Mouse (Mus musculus): Measurements from ENCODE around the gene Aatk. TPM values are rescaled to one million over a fixed set of nuclear protein-coding genes. Genes with fewer than 3 reads are reported as not detected.

The Aatk gene
- polyA plus RNA-seq, 1 experiment = not detected

- TF ChIP-seq MYOG (IDR thresholded peaks at IDR 0.05; ENCODE audit: control insufficient read depth, extremely low read depth, insufficient read length) (no peak), CEBPB (IDR thresholded peaks at IDR 0.05; ENCODE audit: low read depth) (no peak), MAX (IDR thresholded peaks at IDR 0.05) (no peak)
- Histone ChIP-seq H3K36me3 (ENCODE audit: control insufficient read depth, insufficient read depth) (no peaks in the 10 kb centered on the region), H3ac (ENCODE audit: control insufficient read depth, insufficient read length, low read depth) (no peak overlapping the region), H3K27me3 (ENCODE audit: control insufficient read depth, insufficient read depth, insufficient read length) (peaks cover 30% of the 10 kb centered on the region), H3K4me3 (ENCODE audit: insufficient read depth, poor library complexity, severe bottlenecking) (no peak overlapping the region), H3K79me2 (ENCODE audit: control insufficient read depth, insufficient read depth) (no peaks in the 10 kb centered on the region), H3K79me3 (ENCODE audit: low read depth) (no peaks in the 10 kb centered on the region)
Measured at GRCm38 (mm10) chr11:120028319-120029092, 18.5 kb downstream of the Aatk start.

DNA sequence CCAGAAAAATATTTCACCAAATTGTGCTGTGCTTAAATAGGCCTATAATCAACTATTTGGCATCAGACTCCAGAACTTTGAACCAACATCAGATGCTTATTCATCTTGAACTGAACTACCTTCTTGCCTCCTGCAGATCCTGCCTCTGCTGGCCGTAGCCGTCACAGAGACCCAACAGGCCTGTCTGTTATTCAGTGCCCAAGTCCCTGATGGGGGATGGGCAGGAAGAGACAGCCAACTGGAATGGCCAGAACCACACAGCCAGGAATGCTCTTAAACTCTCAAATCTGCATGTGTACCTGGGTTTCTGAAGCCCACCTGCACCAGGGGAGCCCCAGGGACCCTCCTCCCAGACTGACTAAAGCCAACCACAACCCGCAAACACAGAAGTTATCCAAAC lies 20.0 kb downstream of the Aatk start:
- Histone ChIP-seq H3K79me3 (ENCODE audit: low read depth) (no peaks in the 10 kb centered on the region), H3K79me2 (ENCODE audit: control insufficient read depth, insufficient read depth) (no peaks in the 10 kb centered on the region), H3K36me3 (ENCODE audit: control insufficient read depth, insufficient read depth) (no peaks in the 10 kb centered on the region), H3ac (ENCODE audit: control insufficient read depth, insufficient read length, low read depth) (no peak overlapping the region), H3K27me3 (ENCODE audit: control insufficient read depth, insufficient read depth, insufficient read length) (peaks cover 31% of the 10 kb centered on the region), H3K4me3 (ENCODE audit: insufficient read depth, poor library complexity, severe bottlenecking) (no peak overlapping the region)
- TF ChIP-seq MYOD1 (IDR thresholded peaks at IDR 0.05; ENCODE audit: control insufficient read depth, insufficient read length, low read depth) (no peak), USF1 (IDR thresholded peaks at IDR 0.05; ENCODE audit: low read depth) (no peak), CTCF (IDR thresholded peaks at IDR 0.05; ENCODE audit: control insufficient read depth, insufficient read depth, insufficient read length) (no peak), MAX (IDR thresholded peaks at IDR 0.05) (no peak), FOSL1 (IDR thresholded peaks at IDR 0.05; ENCODE audit: insufficient read depth, low read length, poor library complexity, severe bottlenecking) (no peak), MYOG (IDR thresholded peaks at IDR 0.05; ENCODE audit: control insufficient read depth, extremely low read depth, insufficient read length) (no peak), CEBPB (IDR thresholded peaks at IDR 0.05; ENCODE audit: low read depth) (no peak)

- no peak for TF ChIP-seq FOSL1 (IDR thresholded peaks at IDR 0.05; ENCODE audit: insufficient read depth, low read length, poor library complexity, severe bottlenecking)
- no peak for TF ChIP-seq MYOG (IDR thresholded peaks at IDR 0.05; ENCODE audit: control insufficient read depth, extremely low read depth, insufficient read length)
- no peak for TF ChIP-seq CTCF (IDR thresholded peaks at IDR 0.05; ENCODE audit: control insufficient read depth, insufficient read depth, insufficient read length)
- no peak for TF ChIP-seq MAX (IDR thresholded peaks at IDR 0.05)
- TF ChIP-seq USF1 (IDR thresholded peaks at IDR 0.05; ENCODE audit: low read depth) = no peak
- no peak for TF ChIP-seq MYOD1 (IDR thresholded peaks at IDR 0.05; ENCODE audit: control insufficient read depth, insufficient read length, low read depth)
- no peak for TF ChIP-seq CEBPB (IDR thresholded peaks at IDR 0.05; ENCODE audit: low read depth)
Measured at GRCm38 (mm10) chr11:120022841-120023240, 24.1 kb downstream of the Aatk start.

DNA sequence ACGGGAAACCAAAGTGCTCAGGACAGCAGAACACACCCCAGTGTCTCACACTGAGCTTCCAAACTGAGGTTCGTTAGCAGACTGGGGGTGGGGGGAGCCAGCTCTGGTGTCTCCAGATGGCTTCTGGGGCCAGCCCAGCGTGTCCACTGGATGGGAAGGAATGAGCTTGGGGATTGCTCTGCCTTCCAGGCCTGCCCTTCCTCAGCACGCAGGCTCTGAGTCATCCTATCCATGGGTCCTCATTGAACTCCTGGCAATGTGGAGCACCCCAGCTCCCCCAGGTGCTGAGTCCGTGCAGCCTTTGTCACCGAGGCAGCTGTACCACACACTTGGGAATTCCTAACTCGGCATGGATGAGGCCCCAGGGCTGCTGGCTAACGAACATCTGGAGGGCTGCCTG lies 24.8 kb downstream of the Aatk start:
- no peaks in the 10 kb centered on the region for H3K79me2 ChIP-seq (ENCODE audit: control insufficient read depth, insufficient read depth)
- no peaks in the 10 kb centered on the region for H3K36me3 ChIP-seq (ENCODE audit: control insufficient read depth, insufficient read depth)
- no peak overlapping the region for H3ac ChIP-seq (ENCODE audit: control insufficient read depth, insufficient read length, low read depth)
- TF ChIP-seq FOSL1 (IDR thresholded peaks at IDR 0.05; ENCODE audit: insufficient read depth, low read length, poor library complexity, severe bottlenecking) = no peak
- no peak for TF ChIP-seq CTCF (IDR thresholded peaks at IDR 0.05; ENCODE audit: control insufficient read depth, insufficient read depth, insufficient read length)
- no peak for TF ChIP-seq MYOG (IDR thresholded peaks at IDR 0.05; ENCODE audit: control insufficient read depth, extremely low read depth, insufficient read length)
- TF ChIP-seq MAX (IDR thresholded peaks at IDR 0.05) = no peak
- no peak for TF ChIP-seq CEBPB (IDR thresholded peaks at IDR 0.05; ENCODE audit: low read depth)
- TF ChIP-seq USF1 (IDR thresholded peaks at IDR 0.05; ENCODE audit: low read depth) = no peak
- TF ChIP-seq MYOD1 (IDR thresholded peaks at IDR 0.05; ENCODE audit: control insufficient read depth, insufficient read length, low read depth) = no peak
- peaks cover 69% of the 10 kb centered on the region for H3K27me3 ChIP-seq (ENCODE audit: control insufficient read depth, insufficient read depth, insufficient read length)
- no peaks in the 10 kb centered on the region for H3K79me3 ChIP-seq (ENCODE audit: low read depth)
- no peak overlapping the region for H3K4me3 ChIP-seq (ENCODE audit: insufficient read depth, poor library complexity, severe bottlenecking)

More at GRCm38 (mm10) chr11:120022841-120023240, 24.1 kb downstream of the Aatk start:
- Histone ChIP-seq H3K36me3 (ENCODE audit: control insufficient read depth, insufficient read depth) (no peaks in the 10 kb centered on the region), H3K79me3 (ENCODE audit: low read depth) (no peaks in the 10 kb centered on the region), H3K79me2 (ENCODE audit: control insufficient read depth, insufficient read depth) (no peaks in the 10 kb centered on the region), H3ac (ENCODE audit: control insufficient read depth, insufficient read length, low read depth) (no peak overlapping the region), H3K27me3 (ENCODE audit: control insufficient read depth, insufficient read depth, insufficient read length) (peaks cover 63% of the 10 kb centered on the region), H3K4me3 (ENCODE audit: insufficient read depth, poor library complexity, severe bottlenecking) (no peak overlapping the region)

DNA sequence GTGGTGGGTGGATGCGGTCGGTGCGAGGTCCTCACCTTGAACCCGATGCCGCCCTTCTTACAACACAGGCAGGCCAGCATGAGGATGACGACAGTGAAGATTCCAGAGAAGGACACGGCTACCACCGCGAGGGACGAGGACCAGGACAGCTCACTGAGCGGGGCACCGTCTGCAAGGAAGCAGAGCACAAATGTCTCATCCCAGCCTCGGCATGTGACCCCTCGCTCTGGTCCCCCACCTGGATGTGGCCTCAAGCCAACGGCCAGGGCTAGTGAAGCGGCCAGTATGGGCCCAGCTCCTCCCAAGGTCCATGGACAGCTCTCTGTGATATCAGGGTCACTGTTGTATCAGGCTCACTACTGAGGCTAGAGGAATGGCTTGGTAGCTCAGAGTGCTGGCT lies 25.6 kb downstream of the Aatk start:
- Histone ChIP-seq H3K79me3 (ENCODE audit: low read depth) (no peaks in the 10 kb centered on the region), H3K36me3 (ENCODE audit: control insufficient read depth, insufficient read depth) (no peaks in the 10 kb centered on the region), H3ac (ENCODE audit: control insufficient read depth, insufficient read length, low read depth) (no peak overlapping the region), H3K79me2 (ENCODE audit: control insufficient read depth, insufficient read depth) (no peaks in the 10 kb centered on the region), H3K27me3 (ENCODE audit: control insufficient read depth, insufficient read depth, insufficient read length) (peaks cover 78% of the 10 kb centered on the region), H3K4me3 (ENCODE audit: insufficient read depth, poor library complexity, severe bottlenecking) (no peak overlapping the region)
- TF ChIP-seq CEBPB (IDR thresholded peaks at IDR 0.05; ENCODE audit: low read depth) = no peak
- no peak for TF ChIP-seq MAX (IDR thresholded peaks at IDR 0.05)
- no peak for TF ChIP-seq USF1 (IDR thresholded peaks at IDR 0.05; ENCODE audit: low read depth)
